Mouse (Mus musculus) limb, embryonic 13.5 days (tissue): Measurements from ENCODE around the gene Amz1. TPM values are rescaled to one million over a fixed set of nuclear protein-coding genes. Genes with fewer than 3 reads are reported as not detected.

Source experiments
- ATAC-seq: fragments of 200-750 bp; cut with Nextera tagmentation; 2 replicates; pipeline ENCODE4 v1.8.0; 2017; ENCODE audit warnings: low read depth, moderate number of reproducible peaks, moderate TSS enrichment; ENCODE audit not compliant: low FRiP score
- H3K27ac ChIP-seq: fragments of 300-500 bp; sonication (generic); 2 replicates; pipeline ENCODE4 v1.5.1; 2015; ENCODE audit warnings: inconsistent platforms, mild to moderate bottlenecking, moderate library complexity
- H3K27me3 ChIP-seq: fragments of 300-500 bp; sonication (generic); 2 replicates; pipeline ENCODE4 v1.6.1; 2015; ENCODE audit warnings: mild to moderate bottlenecking, inconsistent platforms
- H3K36me3 ChIP-seq: fragments of 300-500 bp; sonication (generic); 2 replicates; pipeline ENCODE4 v1.6.1; 2015; ENCODE audit warnings: inconsistent platforms, mild to moderate bottlenecking, moderate library complexity
- H3K4me1 ChIP-seq: fragments of 300-500 bp; sonication (generic); 2 replicates; pipeline ENCODE4 v1.6.1; 2015; ENCODE audit warnings: inconsistent platforms
- H3K4me2 ChIP-seq: fragments of 300-500 bp; sonication (generic); replicated peaks from 2 replicates; pipeline ENCODE4 v1.6.1; 2015; ENCODE audit warnings: inconsistent platforms, mild to moderate bottlenecking, moderate library complexity
- H3K4me3 ChIP-seq: fragments of 300-500 bp; sonication (generic); 2 replicates; pipeline ENCODE4 v1.5.1; 2015; ENCODE audit warnings: moderate library complexity, mild to moderate bottlenecking, inconsistent platforms
- H3K9ac ChIP-seq: fragments of 300-500 bp; sonication (generic); 2 replicates; pipeline ENCODE4 v1.6.1; 2015; ENCODE audit warnings: mild to moderate bottlenecking, inconsistent platforms
- H3K9me3 ChIP-seq: fragments of 300-500 bp; sonication (generic); 2 replicates; pipeline ENCODE4 v1.6.1; 2016; ENCODE audit warnings: inconsistent platforms
- WGBS: fragments of 180-500 bp; shearing (Covaris S2); methylation state at CpG from one replicate; pipeline ENCODE4 v1.1.7; 2015; 5-methylcytosine and 5-hydroxymethylcytosine counted together
- polyA plus RNA-seq: library from polyadenylated mRNA; unstranded; fragments of >200 nt; fragmentation: Nextera tagmentation; extraction: Ambion mirVana; gene quantifications from 2 replicates; pipeline ENCODE4 v1.2.1, GENCODE M21; 2015

Gene Amz1
- polyA plus RNA-seq, 1 experiment from 2014 or later = 0.95 TPM

GRCm38 (mm10) chr5:140792233-140792632 is 68.3 kb downstream of the Amz1 start:
- no peak overlapping the region for H3K4me2 ChIP-seq
- H3K27ac ChIP-seq = no peak overlapping the region
- no peak for ATAC-seq
- H3K9ac ChIP-seq = no peak overlapping the region
- H3K4me3 ChIP-seq = no peak overlapping the region
- whole genome bisulfite sequencing = 42% methylated on average over 5 of the region's 5 CpGs
- no peaks in the 10 kb centered on the region for H3K27me3 ChIP-seq
- H3K9me3 ChIP-seq = no peaks in the 10 kb centered on the region
- peaks cover 62% of the 10 kb centered on the region for H3K4me1 ChIP-seq
- H3K36me3 ChIP-seq = peaks cover 6% of the 10 kb centered on the region; the same call in 1 of the 2 replicates

- Histone ChIP-seq H3K36me3 (no peaks in the 10 kb centered on the region), H3K9me3 (no peaks in the 10 kb centered on the region), H3K27ac (peak overlapping the region; percentile 81), H3K4me1 (peaks cover 72% of the 10 kb centered on the region), H3K9ac (no peak overlapping the region; the same call in 1 of the 2 replicates), H3K4me3 (no peak overlapping the region), H3K27me3 (no peaks in the 10 kb centered on the region), H3K4me2 (no peak overlapping the region)
- WGBS = 23% methylated on average over 3 of the region's 3 CpGs
- ATAC-seq = 0 out of 2 replicates have a peak, but pooled peaks have one; percentile 48
Observed at GRCm38 (mm10) chr5:140794753-140795152, 70.8 kb downstream of the Amz1 start.

DNA sequence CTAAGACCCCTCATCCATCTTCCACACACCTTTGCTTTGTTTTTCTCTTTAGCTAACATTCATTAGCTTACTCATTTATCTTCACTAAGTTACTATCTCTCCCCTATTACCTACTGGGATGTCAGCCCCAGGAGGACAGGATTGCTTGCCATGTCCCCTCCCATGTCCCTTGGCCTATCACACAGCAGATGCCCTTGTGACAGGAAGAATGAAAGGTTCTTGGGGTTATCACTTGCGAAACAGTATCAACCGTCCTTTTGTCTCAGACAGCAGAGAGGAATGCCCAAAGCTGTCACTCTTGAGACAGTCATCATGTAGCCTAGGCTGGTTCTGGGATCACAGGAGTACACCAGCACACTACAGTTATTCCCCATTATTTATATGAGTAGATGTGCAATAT is 71.2 kb downstream of the Amz1 start:
- no peaks in the 10 kb centered on the region for H3K9me3 ChIP-seq
- H3K9ac ChIP-seq = no peak overlapping the region
- no peak for ATAC-seq
- H3K4me1 ChIP-seq = peaks cover 69% of the 10 kb centered on the region
- no peaks in the 10 kb centered on the region for H3K36me3 ChIP-seq
- H3K4me3 ChIP-seq = no peak overlapping the region
- 41% methylated on average over 2 of the region's 2 CpGs for WGBS
- H3K4me2 ChIP-seq = no peak overlapping the region
- peak overlapping the region; percentile 81 for H3K27ac ChIP-seq
- H3K27me3 ChIP-seq = no peaks in the 10 kb centered on the region

GRCm38 (mm10) chr5:140796051-140796450 is 72.1 kb downstream of the Amz1 start:
- Histone ChIP-seq H3K9ac (no peak overlapping the region), H3K27ac (no peak overlapping the region), H3K9me3 (no peaks in the 10 kb centered on the region), H3K4me3 (no peak overlapping the region), H3K36me3 (no peaks in the 10 kb centered on the region), H3K4me2 (no peak overlapping the region), H3K27me3 (no peaks in the 10 kb centered on the region), H3K4me1 (peaks cover 64% of the 10 kb centered on the region)
- no peak for ATAC-seq
- 86% methylated on average over 3 of the region's 3 CpGs for WGBS

GRCm38 (mm10) chr5:140798158-140798557 is 74.2 kb downstream of the Amz1 start:
- H3K4me2 ChIP-seq = no peak overlapping the region
- ATAC-seq = peak; percentile 34; the same call in 1 of the 2 replicates
- no peaks in the 10 kb centered on the region for H3K27me3 ChIP-seq
- peak overlapping the region; percentile 79 for H3K27ac ChIP-seq
- H3K4me1 ChIP-seq = peaks cover 46% of the 10 kb centered on the region
- H3K9ac ChIP-seq = 0 out of 2 replicates have a peak overlapping the region, but pooled peaks have one; percentile 32
- no peaks in the 10 kb centered on the region for H3K36me3 ChIP-seq
- H3K9me3 ChIP-seq = no peaks in the 10 kb centered on the region
- H3K4me3 ChIP-seq = no peak overlapping the region
- 72% methylated on average over 7 of the region's 7 CpGs for WGBS

DNA sequence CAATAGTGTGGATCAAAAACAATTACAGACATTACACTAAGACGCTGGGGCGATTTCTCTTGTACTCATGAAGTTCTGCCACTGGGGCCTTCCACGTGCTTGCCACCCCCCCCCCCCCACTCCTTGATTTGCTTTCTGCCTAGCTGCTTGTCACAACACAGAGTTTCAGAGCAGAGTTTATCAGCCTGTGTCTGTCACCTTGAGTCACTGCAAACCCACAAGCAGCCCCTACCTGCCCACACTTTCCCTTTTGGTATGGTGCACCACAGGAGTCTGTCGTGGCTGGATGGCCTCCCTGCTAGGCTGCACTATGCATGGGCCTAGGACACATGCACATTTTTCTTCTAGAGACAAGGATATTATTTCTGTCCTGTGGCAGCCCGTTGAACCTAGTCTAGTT is 74.8 kb downstream of the Amz1 start:
- H3K27ac ChIP-seq = peak overlapping the region; percentile 79; the same call in 1 of the 2 replicates
- H3K4me1 ChIP-seq = peaks cover 43% of the 10 kb centered on the region
- no peaks in the 10 kb centered on the region for H3K9me3 ChIP-seq
- H3K36me3 ChIP-seq = no peaks in the 10 kb centered on the region
- ATAC-seq = 0 out of 2 replicates have a peak, but pooled peaks have one; percentile 34
- no peak overlapping the region for H3K4me2 ChIP-seq
- no peak overlapping the region for H3K4me3 ChIP-seq
- WGBS = 42% methylated on average over 5 of the region's 5 CpGs
- no peaks in the 10 kb centered on the region for H3K27me3 ChIP-seq
- peak overlapping the region; percentile 19; the same call in 1 of the 2 replicates for H3K9ac ChIP-seq

- H3K27ac ChIP-seq = peak overlapping the region; percentile 79; the same call in 1 of the 2 replicates
- no peak for ATAC-seq
- 55% methylated on average over 2 of the region's 2 CpGs for WGBS
Observed at GRCm38 (mm10) chr5:140799190-140799589, 75.3 kb downstream of the Amz1 start.

DNA sequence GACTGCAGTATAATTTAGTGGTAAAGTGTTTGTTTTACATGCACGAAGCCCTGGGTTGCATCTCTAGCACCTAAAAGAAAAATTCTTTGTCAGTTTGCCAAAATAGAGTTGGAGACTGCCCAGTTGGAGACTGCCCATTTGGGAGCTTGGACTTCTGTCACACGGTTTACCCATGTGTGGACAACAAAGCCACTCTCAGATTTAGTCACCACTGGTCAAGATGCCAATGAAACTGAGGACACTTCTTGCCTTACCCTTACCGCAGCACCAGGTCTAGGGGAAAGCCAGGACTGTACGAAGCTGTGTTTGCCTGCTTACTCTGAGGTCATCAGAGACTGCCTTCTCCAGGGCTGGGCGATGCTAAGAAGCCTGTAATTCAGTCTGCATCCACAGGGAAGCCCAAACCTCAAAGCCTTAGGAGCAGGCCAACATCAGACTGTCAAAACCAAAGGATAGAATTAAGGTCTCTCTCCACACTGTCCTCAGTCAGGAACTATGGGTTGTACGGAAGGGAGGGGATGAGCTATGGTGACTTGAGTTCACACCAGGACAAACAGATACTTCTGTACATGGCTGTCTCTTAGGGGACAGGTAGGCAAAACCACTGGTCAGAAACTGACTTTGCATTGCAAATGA is 76.5 kb downstream of the Amz1 start:
- no peak for ATAC-seq
- Histone ChIP-seq H3K4me3 (no peak overlapping the region), H3K27ac (no peak overlapping the region), H3K4me1 (peaks cover 33% of the 10 kb centered on the region), H3K36me3 (no peaks in the 10 kb centered on the region), H3K27me3 (no peaks in the 10 kb centered on the region), H3K4me2 (no peak overlapping the region), H3K9ac (no peak overlapping the region), H3K9me3 (no peaks in the 10 kb centered on the region)
- 81% methylated on average over 6 of the region's 6 CpGs for WGBS

More at GRCm38 (mm10) chr5:140799190-140799589, 75.3 kb downstream of the Amz1 start:
- no peak overlapping the region for H3K4me2 ChIP-seq
- H3K36me3 ChIP-seq = no peaks in the 10 kb centered on the region
- H3K4me3 ChIP-seq = no peak overlapping the region
- peak overlapping the region; percentile 19; the same call in 1 of the 2 replicates for H3K9ac ChIP-seq
- no peaks in the 10 kb centered on the region for H3K9me3 ChIP-seq
- H3K27me3 ChIP-seq = no peaks in the 10 kb centered on the region
- H3K4me1 ChIP-seq = peaks cover 39% of the 10 kb centered on the region

GRCm38 (mm10) chr5:140801782-140802181 is 77.9 kb downstream of the Amz1 start:
- Histone ChIP-seq H3K9ac (no peak overlapping the region), H3K36me3 (no peaks in the 10 kb centered on the region), H3K4me3 (no peak overlapping the region), H3K4me1 (peaks cover 33% of the 10 kb centered on the region), H3K27ac (no peak overlapping the region), H3K4me2 (no peak overlapping the region), H3K9me3 (no peaks in the 10 kb centered on the region), H3K27me3 (no peaks in the 10 kb centered on the region)
- 69% methylated on average over 5 of the region's 5 CpGs for WGBS
- no peak for ATAC-seq

GRCm38 (mm10) chr5:140806252-140806651 is 82.3 kb downstream of the Amz1 start:
- Histone ChIP-seq H3K27ac (no peak overlapping the region), H3K27me3 (no peaks in the 10 kb centered on the region), H3K4me2 (no peak overlapping the region), H3K4me3 (no peak overlapping the region), H3K9ac (no peak overlapping the region), H3K9me3 (no peaks in the 10 kb centered on the region), H3K36me3 (no peaks in the 10 kb centered on the region), H3K4me1 (peaks cover 21% of the 10 kb centered on the region)
- ATAC-seq = no peak
- WGBS = 91% methylated on average over 2 of the region's 2 CpGs

GRCm38 (mm10) chr5:140806939-140807338 is 83.0 kb downstream of the Amz1 start:
- Histone ChIP-seq H3K4me2 (no peak overlapping the region), H3K9me3 (no peaks in the 10 kb centered on the region), H3K4me3 (no peak overlapping the region), H3K36me3 (no peaks in the 10 kb centered on the region), H3K4me1 (peaks cover 24% of the 10 kb centered on the region), H3K9ac (no peak overlapping the region), H3K27ac (no peak overlapping the region), H3K27me3 (no peaks in the 10 kb centered on the region)
- ATAC-seq = no peak
- 69% methylated on average over 2 of the region's 2 CpGs for WGBS
